Mouse (Mus musculus) stomach, embryonic 16.5 days (tissue): ENCODE data around the gene Phc2. TPM values are rescaled to one million over a fixed set of nuclear protein-coding genes. Genes with fewer than 3 reads are reported as not detected.
"Not testable (repeated sequence)": the region's sequence is repeated elsewhere in the genome, so short reads cannot be mapped to it uniquely, and the experiment has no call there.

ENCODE experiments used
- ATAC-seq: fragments of 200-750 bp; cut with Nextera tagmentation; 2 replicates; pipeline ENCODE4 v1.8.0; 2017; ENCODE audit warnings: moderate number of reproducible peaks, moderate TSS enrichment; ENCODE audit not compliant: insufficient read depth, low FRiP score
- H3K27ac ChIP-seq: fragments of 300-500 bp; sonication (generic); 2 replicates; pipeline ENCODE4 v1.5.1; 2014; ENCODE audit warnings: low read length
- H3K27me3 ChIP-seq: fragments of 300-500 bp; sonication (generic); 2 replicates; pipeline ENCODE4 v1.6.1; 2014; ENCODE audit warnings: low read length, control low read depth, mixed read lengths; ENCODE audit not compliant: control insufficient read depth, insufficient read depth
- H3K36me3 ChIP-seq: fragments of 300-500 bp; sonication (generic); 2 replicates; pipeline ENCODE4 v1.6.1; 2014; ENCODE audit warnings: low read length; ENCODE audit not compliant: control insufficient read depth, insufficient read depth
- H3K4me1 ChIP-seq: fragments of 300-500 bp; sonication (generic); 2 replicates; pipeline ENCODE4 v1.6.1; 2014; ENCODE audit warnings: low read length, control low read depth, mixed read lengths; ENCODE audit not compliant: control insufficient read depth, insufficient read depth
- H3K4me2 ChIP-seq: fragments of 300-500 bp; sonication (generic); 2 replicates; pipeline ENCODE4 v1.6.1; 2014; ENCODE audit warnings: low read depth, low read length, mixed read lengths
- H3K4me3 ChIP-seq: fragments of 300-500 bp; sonication (generic); replicated peaks from 2 replicates; pipeline ENCODE4 v1.5.1; 2014; ENCODE audit warnings: mild to moderate bottlenecking, low read length
- H3K9ac ChIP-seq: fragments of 300-500 bp; sonication (generic); 2 replicates; pipeline ENCODE4 v1.6.1; 2014; ENCODE audit warnings: low read length
- H3K9me3 ChIP-seq: fragments of 300-500 bp; sonication (generic); replicated peaks from 2 replicates; pipeline ENCODE4 v1.6.1; 2016; ENCODE audit warnings: low read length, control low read depth; ENCODE audit not compliant: control insufficient read depth
- WGBS: fragments of 180-500 bp; shearing (Covaris S2); extraction: QIAGEN DNeasy Blood & Tissue Kit; methylation state at CpG from one replicate; pipeline ENCODE4 v1.1.7; 2014; 5-methylcytosine and 5-hydroxymethylcytosine counted together
- polyA plus RNA-seq: library from polyadenylated mRNA; unstranded; fragments of >200 nt; fragmentation: Nextera tagmentation; extraction: Ambion mirVana; gene quantifications from 2 replicates; pipeline ENCODE4 v1.2.1, GENCODE M21; 2015

The Phc2 gene
- polyA plus RNA-seq, 1 experiment from 2014 or later = 12.7 TPM

- WGBS = 82% methylated on average over 8 of the region's 8 CpGs
- H3K27me3 ChIP-seq = no peaks in the 10 kb centered on the region
- H3K9me3 ChIP-seq = no peaks in the 10 kb centered on the region
- H3K36me3 ChIP-seq = no peaks in the 10 kb centered on the region
- no peak for ATAC-seq
- no peak overlapping the region for H3K4me3 ChIP-seq
- H3K4me2 ChIP-seq = no peak overlapping the region
- H3K27ac ChIP-seq = no peak overlapping the region
- no peak overlapping the region for H3K9ac ChIP-seq
- H3K4me1 ChIP-seq = peaks cover 4% of the 10 kb centered on the region; the same call in 1 of the 2 replicates
Measured at GRCm38 (mm10) chr4:128660196-128660595, 5.7 kb downstream of the Phc2 start.

GRCm38 (mm10) chr4:128661063-128661462 lies 6.6 kb downstream of the Phc2 start:
- 71% methylated on average over 8 of the region's 8 CpGs for WGBS

GRCm38 (mm10) chr4:128664002-128664401 lies 9.5 kb downstream of the Phc2 start:
- H3K4me1 ChIP-seq = no peaks in the 10 kb centered on the region; the same call in 1 of the 2 replicates
- 68% methylated on average over 3 of the region's 3 CpGs for WGBS
- H3K9ac ChIP-seq = no peak overlapping the region

More at GRCm38 (mm10) chr4:128661063-128661462, 6.6 kb downstream of the Phc2 start:
- Histone ChIP-seq H3K27ac (no peak overlapping the region), H3K9me3 (no peaks in the 10 kb centered on the region), H3K27me3 (no peaks in the 10 kb centered on the region), H3K4me1 (no peaks in the 10 kb centered on the region; the same call in 1 of the 2 replicates), H3K9ac (no peak overlapping the region), H3K36me3 (no peaks in the 10 kb centered on the region), H3K4me2 (no peak overlapping the region), H3K4me3 (no peak overlapping the region)
- ATAC-seq = no peak

GRCm38 (mm10) chr4:128666362-128666761 lies 11.9 kb downstream of the Phc2 start:
- not testable (repeated sequence) for ATAC-seq, H3K27ac ChIP-seq, H3K4me2 ChIP-seq, H3K4me3 ChIP-seq, H3K9me3 ChIP-seq, H3K4me1 ChIP-seq, H3K27me3 ChIP-seq, H3K9ac ChIP-seq, H3K36me3 ChIP-seq
- WGBS = 59% methylated on average over 7 of the region's 7 CpGs

More at GRCm38 (mm10) chr4:128664002-128664401, 9.5 kb downstream of the Phc2 start:
- Histone ChIP-seq H3K4me2 (no peak overlapping the region), H3K4me3 (no peak overlapping the region), H3K36me3 (no peaks in the 10 kb centered on the region), H3K9me3 (no peaks in the 10 kb centered on the region), H3K27ac (no peak overlapping the region), H3K27me3 (no peaks in the 10 kb centered on the region)
- no peak for ATAC-seq

- H3K27me3 ChIP-seq, H3K4me2 ChIP-seq, H3K4me3 ChIP-seq, H3K9me3 ChIP-seq, H3K27ac ChIP-seq, H3K4me1 ChIP-seq, H3K9ac ChIP-seq, ATAC-seq, H3K36me3 ChIP-seq: not testable (repeated sequence)
- WGBS = 56% methylated on average over 4 of the region's 4 CpGs
Measured at GRCm38 (mm10) chr4:128667195-128667594, 12.7 kb downstream of the Phc2 start.

GRCm38 (mm10) chr4:128669229-128669628 lies 14.7 kb downstream of the Phc2 start:
- Histone ChIP-seq H3K9me3 (no peaks in the 10 kb centered on the region), H3K27me3 (no peaks in the 10 kb centered on the region), H3K27ac (no peak overlapping the region), H3K4me1 (peaks cover 9% of the 10 kb centered on the region), H3K36me3 (no peaks in the 10 kb centered on the region), H3K9ac (no peak overlapping the region), H3K4me3 (no peak overlapping the region), H3K4me2 (no peak overlapping the region)
- 80% methylated on average over 6 of the region's 6 CpGs for WGBS
- ATAC-seq = no peak

- peaks cover 9% of the 10 kb centered on the region for H3K4me1 ChIP-seq
- 25% methylated on average over 11 of the region's 11 CpGs for WGBS
- H3K36me3 ChIP-seq = no peaks in the 10 kb centered on the region
- H3K27me3 ChIP-seq = no peaks in the 10 kb centered on the region
- peak overlapping the region; percentile 1; the same call in 1 of the 2 replicates for H3K4me2 ChIP-seq
- H3K27ac ChIP-seq = no peak overlapping the region; the same call in 1 of the 2 replicates
- ATAC-seq = peak; percentile 56
- H3K9ac ChIP-seq = no peak overlapping the region
- H3K9me3 ChIP-seq = no peaks in the 10 kb centered on the region
- H3K4me3 ChIP-seq = no peak overlapping the region
Measured at GRCm38 (mm10) chr4:128670566-128671191, 16.2 kb downstream of the Phc2 start.

GRCm38 (mm10) chr4:128672494-128672893 lies 18.0 kb downstream of the Phc2 start:
- no peaks in the 10 kb centered on the region for H3K27me3 ChIP-seq
- ATAC-seq = no peak

GRCm38 (mm10) chr4:128678564-128679217 lies 24.2 kb downstream of the Phc2 start:
- ATAC-seq = 0 out of 2 replicates have a peak, but pooled peaks have one; percentile 21

More at GRCm38 (mm10) chr4:128672494-128672893, 18.0 kb downstream of the Phc2 start:
- 84% methylated on average over 4 of the region's 4 CpGs for WGBS
- Histone ChIP-seq H3K9me3 (no peaks in the 10 kb centered on the region), H3K4me2 (no peak overlapping the region), H3K4me1 (peaks cover 9% of the 10 kb centered on the region), H3K4me3 (no peak overlapping the region), H3K27ac (no peak overlapping the region), H3K9ac (no peak overlapping the region), H3K36me3 (no peaks in the 10 kb centered on the region)

More at GRCm38 (mm10) chr4:128678564-128679217, 24.2 kb downstream of the Phc2 start:
- WGBS = 55% methylated on average over 13 of the region's 13 CpGs
- no peak overlapping the region for H3K4me2 ChIP-seq
- H3K36me3 ChIP-seq = no peaks in the 10 kb centered on the region
- H3K4me3 ChIP-seq = no peak overlapping the region
- no peaks in the 10 kb centered on the region for H3K4me1 ChIP-seq
- no peak overlapping the region for H3K27ac ChIP-seq
- H3K27me3 ChIP-seq = no peaks in the 10 kb centered on the region
- H3K9me3 ChIP-seq = no peaks in the 10 kb centered on the region
- H3K9ac ChIP-seq = no peak overlapping the region
